Mouse (Mus musculus) c-Kit-negative CD71-positive TER-119-positive erythroid progenitor cells, embryonic 14.5 days (primary cell): ENCODE results near the gene Slc12a9.

Experiments
- DNase-seq: peaks from one replicate; pipeline ENCODE4 v3.0.0-alpha.2; 2013; ENCODE audit warnings: low read depth, low spot score

Slc12a9 gene

DNA sequence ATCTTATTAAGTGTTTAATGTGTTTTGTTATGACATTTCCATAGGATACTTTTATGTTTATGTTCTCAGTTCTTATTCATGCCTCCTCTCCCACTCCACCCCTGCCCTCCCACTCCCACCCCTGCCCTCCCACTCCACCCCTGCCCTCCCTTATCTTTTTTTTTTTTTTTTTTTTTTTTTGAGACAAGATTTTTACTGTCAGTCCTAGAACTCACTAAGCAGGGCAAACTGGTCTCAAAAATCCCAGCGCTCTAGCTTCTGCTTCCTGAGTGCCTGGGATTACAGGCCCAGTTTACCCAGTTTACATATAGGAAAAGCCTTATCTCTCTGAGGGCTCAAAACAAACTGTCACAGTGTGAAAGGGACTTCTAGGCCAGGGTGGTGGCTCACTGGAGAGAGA lies 13.0 kb upstream of the Slc12a9 start:
- no peak for DNase-seq

DNA sequence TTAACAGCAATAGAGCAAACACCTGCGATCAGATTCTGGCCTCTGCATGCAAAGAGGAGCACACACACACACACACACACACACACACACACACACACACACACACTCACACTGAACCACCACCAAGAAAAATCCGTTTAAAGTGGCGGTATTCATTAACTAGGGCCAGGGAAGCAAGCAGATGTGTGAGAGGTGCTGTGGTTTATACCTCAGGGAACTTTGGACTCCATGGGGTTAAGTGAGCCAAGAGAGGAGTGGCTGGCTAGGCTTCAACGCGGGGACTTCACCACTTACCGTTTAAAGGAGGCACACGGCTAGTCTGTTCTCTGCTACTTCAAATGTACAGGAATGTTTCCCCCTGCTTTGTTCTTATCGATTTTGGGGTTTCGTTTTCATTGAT lies 12.4 kb upstream of the Slc12a9 start:
- DNase-seq, result no peak

DNA sequence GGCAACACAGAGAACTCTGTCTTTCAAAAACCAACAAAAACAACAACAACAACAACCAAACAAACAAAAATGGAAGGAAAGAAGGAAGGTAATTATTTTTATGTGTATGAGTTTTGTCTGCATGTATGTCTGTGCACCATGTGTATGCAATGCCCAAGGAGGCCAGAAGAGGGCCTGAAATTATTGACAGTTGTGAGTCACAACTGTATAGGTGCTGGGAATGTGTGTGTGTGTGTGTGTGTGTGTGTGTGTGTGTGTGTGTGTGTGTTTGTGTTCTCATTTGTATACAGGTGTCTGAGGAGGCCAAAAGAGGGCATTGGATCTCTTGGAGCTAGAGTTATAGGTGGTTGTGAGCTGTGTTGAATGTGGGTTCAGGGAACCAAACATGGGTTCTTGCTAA lies 10.5 kb upstream of the Slc12a9 start:
- DNase-seq, result no peak

DNA sequence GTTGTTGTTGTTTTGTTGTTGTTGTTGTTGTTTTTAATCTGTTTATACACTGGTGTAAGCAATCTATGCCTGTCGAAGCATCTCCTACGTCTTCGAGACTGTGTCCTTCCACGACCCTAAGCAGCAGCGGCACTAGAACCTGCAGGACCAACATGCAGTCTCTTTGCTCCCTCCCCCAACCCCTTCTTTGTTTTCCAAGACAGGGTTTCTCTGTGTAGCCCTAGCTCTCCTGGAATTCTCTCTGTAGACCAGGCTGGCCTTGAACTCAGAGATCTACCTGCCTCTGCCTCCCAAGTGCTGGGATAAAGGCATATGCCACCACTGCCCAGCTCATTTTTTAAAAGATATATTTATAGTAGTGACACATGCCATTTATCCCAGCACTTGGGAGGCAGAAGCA lies 10.0 kb upstream of the Slc12a9 start:
- no peak for DNase-seq

DNA sequence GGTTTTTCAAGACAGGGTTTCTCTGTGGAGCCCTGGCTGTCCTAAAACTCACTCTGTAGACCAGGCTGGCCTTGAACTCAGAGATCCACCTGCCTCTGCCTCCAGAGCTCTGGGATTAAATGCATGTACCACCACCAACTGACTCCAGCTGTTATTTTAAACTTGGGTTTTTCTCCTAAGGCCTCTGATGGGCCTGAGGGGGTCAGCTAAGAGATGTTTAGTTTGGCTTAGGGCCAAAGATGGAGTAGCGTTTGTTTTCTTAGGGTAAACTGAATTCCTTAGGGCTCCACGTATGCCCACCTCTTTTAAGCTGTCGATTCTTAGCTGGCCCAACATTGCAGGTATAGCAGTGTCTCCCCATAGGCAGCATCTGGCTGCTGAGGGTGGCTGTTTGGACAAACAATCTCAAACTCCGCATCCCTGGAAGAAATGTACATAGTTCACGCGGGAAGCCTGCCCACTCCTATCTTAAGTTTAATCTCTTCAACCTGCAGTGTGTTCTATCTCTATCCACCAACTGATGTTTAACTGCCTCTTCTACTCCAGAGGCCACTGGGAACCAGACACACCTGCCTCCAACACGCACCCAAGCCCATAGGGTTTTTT lies 9.1 kb upstream of the Slc12a9 start:
- DNase-seq, result no peak

DNA sequence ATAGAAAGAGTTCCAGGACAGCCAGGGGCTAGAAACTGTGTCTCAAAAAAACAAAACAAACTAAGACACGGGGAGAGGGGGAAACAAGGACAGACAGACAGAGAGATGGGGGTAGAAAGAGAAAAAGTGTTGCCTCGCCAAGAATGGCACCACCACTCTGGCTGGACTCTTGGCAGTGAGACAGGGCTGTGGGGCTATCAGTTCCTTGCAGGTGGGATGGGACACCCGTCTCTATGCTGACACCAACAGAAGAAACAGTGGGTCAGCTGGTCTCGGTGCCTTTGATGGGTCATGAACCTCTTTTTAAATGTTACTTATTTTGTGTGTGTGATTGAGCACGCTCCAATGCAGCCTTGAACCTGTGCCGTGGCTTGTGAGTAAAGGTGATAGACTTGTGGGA lies 6.8 kb upstream of the Slc12a9 start:
- DNase-seq, result no peak

DNA sequence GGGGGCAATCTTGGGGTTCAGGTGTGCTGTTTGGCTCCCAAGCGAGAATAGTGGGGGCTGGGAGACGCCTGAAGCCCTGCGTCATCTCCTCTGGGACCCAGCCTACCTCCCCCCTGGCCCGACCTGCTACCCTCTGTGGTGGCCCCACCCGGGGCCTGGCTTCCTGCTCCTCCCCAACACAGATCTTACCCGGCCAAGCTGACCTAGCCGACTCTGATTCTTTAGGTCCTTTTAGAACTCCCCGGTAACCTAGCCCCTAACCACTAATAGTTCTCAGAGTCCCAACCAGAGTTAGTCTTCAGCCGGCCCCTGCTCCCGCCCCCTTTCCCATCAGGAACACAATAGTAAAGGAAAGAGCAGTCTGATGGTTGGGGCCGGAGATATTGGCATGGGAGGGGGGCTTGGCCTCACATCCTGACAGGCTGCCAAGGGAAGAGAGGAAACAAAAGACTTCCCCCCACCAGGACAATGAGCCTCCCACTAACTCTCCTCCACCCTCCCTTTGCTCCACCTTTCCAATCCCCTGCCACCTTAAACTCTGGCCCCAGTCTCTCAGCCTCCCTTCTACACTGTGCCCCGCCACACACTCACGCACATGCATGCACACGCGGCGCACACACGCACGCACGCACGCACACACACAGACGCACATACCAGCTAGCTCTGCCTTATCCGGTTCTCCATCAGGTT lies 6.0 kb upstream of the Slc12a9 start:
- no peak for DNase-seq

DNA sequence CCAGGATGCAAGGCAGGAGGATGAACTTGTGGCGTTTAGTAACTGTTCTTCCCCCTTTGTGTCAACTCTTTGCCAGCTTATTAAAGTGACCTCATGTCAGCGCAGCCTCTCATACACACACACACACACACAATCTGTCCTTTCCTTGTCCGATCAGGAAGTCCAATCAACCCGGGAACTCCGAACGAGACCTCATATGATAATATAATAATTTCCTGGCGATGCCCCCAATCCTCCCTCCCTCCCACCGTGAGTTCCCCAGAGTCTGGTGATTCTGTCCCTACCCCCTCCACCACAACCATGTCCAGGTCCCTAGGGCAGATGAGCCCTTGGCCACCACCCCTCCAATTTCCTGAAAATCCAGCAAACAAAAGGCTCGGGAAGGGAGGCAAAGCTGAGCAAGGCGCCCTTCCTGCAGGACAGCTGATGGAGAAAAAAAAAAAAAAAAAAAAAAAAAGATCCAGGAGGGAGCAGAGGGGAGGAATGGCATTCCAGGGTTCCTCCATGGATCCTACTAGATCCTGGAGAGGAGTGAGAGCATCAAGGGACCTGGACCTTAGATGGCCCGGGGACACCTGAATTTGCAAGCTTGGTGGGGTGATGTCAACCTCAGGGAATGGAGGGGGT lies 5.4 kb upstream of the Slc12a9 start:
- no peak for DNase-seq

DNA sequence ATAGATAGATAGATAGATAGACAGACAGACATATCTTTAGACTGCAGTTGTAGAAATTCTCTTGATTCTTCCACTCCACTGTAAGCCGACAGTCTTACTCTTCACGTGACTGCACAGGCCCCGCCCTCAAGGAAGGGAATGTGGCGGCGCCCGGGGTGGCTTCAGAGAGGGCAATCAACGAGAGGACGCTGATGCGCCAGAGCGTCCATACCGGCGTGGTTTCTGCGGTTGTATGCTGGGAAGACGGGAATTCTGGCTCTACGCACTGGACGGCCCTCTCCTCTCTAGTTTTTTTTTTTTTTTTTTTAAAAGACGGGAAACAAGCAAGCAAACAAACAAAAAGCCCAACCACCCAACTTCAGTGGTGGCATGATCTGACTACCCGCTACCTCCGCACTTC lies 4.9 kb upstream of the Slc12a9 start:
- peak; percentile 55 for DNase-seq

DNA sequence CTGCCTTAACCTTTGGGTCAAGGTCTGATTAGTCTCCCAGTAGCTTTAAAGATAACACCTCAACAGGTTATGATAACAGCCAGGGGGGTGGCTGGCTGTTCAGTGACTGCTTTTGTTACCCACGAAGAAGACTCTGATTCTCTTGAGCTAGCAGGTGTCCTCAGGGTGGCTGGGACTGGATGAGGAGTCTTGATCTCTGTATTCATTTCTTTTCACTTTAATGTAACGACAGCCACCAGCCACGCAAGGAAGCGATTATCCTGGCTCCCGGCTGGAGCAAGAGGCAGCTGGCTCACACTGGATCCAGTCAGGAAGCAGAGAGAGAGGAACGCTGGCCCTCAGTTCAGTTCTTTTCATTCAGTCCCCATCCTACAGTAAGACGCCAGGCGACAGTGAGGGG lies 3.8 kb upstream of the Slc12a9 start:
- DNase-seq, result no peak

DNA sequence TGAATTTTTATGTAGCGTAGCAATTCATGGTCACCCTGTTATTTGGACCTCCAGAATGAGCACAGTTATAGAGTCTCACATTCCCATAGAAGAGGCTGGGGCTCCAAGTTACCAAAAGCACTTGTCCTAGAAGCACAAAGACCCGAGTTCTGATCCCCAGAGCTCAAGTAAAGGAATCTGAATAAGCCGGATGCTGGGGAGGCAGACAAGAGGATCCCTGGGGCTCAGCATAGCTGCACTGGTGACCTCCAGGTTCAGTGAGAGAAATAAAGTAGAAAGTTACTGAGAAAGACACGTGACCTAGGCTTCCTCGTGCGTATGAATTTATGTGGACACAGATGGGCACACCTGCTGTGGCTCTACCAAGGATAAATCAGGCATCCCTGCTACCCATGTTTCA lies 1.7 kb upstream of the Slc12a9 start:
- DNase-seq, result no peak

DNA sequence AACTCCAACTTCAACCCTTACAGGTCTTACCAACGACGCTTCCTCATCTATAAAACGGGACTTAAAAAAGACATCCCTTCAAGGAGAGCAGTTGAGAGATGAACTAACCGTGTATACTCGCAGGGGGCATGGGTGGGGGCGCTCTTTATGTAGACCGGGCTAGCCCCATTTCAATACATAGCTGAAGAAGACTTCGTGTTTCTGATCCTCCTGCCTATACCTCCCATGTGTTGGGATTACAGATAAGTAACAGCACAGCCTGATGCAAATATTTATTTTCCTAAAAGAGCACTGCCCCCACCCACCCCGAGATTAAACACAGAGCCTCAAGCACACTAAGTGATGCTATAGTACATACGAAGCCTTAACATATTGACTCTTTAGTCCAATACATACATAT lies 920 bp upstream of the Slc12a9 start:
- DNase-seq, result no peak

DNA sequence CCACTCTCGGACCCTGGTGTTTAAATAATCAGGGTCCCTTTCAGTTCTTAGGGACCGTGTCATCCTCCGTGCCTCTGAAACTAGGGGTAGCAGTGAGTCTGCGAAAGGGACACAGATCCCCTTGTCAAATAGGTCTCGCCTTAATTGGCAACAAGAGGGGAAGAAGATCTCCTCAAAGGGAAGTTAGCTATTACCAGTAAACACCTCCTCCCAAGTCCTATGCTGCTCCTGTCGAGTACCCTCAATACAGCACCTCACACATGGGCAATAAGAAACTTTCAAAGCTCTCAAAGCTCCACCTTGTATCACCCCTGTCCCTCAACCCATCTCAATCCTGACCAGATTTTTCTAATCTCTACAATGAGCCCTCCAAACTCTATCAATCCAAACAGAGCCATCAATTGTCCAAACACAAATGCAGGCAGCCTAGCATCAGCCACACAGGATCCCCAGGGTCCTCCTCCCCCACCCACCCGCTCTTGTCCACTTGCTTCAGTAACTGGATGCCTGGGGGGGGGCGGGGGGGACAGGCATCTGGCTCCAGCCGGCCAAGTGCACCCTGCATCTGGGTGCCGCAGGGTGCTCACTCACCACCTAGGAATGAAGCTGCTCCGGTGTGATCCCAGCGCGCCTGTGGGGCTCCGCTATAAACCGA lies 413 bp downstream of the Slc12a9 start:
- DNase-seq, result no peak

DNA sequence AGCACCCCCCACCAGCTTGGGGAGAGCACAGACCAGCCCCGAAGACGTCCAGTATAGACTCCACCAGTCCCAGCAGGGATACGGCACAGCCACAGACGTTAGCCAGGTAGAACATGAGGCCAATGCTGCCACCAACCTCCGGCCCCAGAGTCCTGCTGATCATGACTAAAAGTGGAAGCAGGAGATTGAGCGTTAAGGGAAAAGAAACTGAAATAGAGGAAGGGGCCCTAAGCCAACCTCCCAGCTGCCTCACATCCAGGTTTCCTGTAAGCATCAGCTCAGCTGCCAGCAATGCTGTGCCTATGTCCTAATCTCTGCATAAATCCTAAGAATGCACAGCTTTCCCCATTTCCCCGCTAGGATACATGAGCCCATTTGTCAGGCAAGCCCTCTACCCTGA lies 2.5 kb downstream of the Slc12a9 start:
- DNase-seq, result no peak

DNA sequence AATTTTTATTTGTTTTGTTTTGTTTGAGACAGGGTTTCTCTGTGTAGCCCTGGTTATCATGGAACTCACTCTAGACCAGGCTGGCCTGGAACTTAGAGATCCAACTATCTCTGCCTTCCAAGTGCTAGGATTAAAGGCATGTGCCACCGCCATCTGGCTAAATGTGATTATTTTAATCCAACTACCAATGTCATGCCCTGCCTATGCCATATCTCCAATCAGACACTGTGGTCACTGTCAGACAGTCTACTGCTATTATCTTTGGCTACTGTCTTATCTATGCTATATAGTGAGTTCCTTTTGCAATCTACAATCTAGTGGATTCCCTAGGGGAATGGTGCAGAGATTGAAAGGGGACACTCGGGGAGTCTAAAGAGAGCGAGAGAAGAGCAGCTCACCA lies 12.4 kb downstream of the Slc12a9 start:
- no peak for DNase-seq

DNA sequence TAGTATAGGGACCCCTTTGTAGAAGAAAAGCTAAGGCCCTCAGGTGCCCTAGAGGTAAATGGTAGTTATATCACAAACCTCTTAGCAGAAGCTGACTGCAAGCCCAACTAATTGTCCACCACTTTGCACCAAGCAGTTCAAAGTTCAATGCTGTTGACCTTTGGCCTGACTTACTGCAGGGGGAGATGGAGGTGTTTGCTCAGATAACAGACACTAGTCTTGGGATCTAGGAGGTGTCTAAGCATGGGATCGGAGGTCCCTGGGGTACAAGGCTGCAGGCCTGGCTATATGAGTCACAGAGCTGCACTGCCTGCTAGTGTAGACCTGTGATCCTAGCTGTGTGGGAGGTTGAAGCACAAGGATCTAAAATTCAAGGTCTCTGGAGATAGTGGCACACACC lies 14.8 kb downstream of the Slc12a9 start:
- DNase-seq, result no peak

DNA sequence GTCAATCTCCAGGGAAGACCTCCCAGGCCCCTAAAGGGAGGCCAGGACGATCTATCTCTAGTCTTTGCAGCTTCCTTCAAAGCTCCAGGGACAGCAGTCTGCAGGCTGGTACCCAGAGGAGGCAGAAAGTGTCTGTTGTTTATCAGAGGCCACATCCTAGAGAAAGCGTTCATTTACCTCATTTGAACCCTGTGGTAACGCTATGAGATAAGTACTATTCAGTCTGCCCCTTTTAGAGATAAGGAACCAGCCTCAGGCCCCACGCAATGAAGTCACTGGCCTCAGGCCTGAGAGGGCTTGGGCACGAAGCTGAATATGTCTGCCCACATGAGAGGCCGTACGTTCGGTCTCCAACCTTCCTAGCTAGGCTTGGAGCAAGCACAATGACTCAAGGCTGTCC lies 16.0 kb downstream of the Slc12a9 start:
- no peak for DNase-seq

DNA sequence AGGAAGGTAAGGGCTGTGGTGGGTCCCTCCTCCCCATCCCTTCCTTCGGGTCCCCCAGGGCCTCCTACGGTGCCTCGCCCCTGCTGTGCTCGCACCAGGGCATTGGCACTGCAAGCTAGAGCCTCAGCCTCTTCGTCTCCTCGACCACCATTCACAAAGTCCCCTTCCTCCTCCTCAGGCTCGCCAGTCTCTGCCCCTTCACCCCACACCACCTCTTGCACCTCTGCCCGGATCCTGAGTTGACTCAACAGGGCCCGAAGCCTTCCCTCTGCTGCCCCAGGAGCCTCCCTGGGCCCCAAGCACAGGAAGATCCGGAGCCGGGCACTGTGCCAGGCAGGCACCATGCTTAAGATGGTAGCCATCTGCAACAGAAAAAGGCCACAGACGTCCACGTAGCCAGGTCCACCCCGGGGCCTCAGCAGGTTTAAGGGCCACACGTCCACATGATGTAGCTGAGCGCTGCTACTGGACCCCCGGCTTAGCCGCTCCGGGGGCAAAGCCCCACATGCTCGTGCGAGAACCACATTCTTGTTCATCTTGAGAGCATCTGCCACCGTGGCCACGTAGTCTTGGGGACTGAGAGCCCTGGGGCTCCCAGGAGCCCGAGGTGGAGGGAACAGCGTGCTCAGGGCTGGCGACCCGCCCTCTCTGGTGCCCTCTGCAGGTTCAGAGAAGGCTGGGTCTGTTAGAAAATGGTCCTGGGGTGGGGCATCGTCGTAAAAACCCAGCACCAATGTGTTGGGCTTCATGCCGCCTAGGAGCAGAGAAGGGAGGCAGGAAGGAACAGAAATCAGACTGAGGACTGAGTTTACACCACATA lies 18.1 kb downstream of the Slc12a9 start:
- no peak for DNase-seq

DNA sequence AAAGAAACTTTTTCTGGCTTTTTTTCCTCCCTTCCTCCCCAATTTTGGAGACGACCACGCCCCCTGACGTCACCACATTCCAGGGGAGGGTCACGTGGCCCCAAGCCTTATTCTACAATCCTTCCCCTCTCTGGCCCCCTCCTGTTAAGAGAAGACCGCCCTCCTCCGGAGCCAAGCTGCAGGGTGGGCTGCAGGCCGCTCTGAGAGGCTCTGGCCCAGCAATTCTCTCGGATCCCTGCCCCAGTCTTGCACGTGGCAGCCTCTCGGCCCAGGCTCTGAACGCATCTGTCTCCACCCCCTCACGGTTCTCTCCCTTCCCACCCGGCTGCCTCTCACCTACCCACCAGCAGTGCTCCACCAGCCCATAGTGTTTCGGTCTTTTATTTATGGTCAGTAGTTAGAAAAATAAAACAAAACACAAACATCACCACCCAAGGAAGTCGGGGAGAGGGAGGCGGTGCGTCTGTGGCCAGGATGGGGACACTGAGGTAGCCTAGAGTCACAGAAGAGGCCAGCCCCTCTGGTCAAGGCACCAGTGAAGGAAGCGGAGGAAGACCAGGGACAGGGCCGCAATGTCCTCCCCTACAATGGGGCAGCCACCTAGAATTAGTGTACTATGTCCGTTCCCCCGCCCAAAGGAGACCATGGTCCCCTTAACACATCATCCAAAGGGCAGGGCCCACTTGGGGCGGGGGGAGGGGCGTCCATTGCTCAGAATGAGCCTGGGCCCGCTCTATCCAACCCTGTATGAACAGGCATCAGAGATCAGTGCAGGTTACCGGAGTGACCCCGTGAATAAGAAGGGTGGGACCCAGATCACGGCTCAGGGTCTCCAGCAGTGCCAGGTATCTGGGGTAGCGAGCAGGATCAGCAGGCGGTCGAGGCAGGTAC lies 19.0 kb downstream of the Slc12a9 start, which contains the start of gene Trip6:
Gene Trip6, minus strand, starts transcription at position 212 of the 891 bp plus-strand sequence.
- DNase-seq, result no peak

DNA sequence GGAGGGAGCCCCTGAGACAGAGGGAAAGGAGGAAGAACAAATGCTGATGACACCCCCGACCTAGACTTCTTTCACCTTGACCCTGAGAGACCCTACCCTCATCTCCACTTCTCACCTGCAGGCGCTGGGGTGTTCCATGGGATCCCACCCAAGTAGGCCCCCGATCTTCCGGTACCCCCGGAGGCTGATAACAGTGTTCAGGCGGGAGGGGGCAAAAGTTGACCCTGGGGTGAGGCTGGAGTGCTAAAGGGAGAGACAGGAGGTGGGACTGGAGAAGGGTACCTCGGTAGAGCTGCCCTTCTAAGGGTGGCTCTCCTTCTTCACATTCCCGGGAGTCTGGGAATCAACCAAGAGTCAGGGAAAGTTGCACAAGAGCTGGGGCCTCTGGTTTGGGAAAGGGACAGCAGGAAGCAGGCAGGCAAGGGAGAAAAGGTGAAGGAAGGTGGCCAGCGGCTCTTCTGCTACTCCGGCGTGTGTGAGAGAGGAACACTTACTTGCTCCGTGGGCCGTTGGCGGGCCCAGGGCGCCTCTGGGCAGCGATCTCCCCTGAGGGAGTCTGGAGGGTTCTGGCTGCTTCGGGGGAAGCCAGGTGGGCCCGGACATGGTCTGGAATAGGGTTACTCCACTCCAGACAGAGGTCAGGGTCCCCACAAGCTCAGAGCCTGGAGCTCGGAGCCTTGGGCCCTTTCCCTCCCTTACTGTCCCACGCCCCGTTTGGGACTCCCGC lies 19.8 kb downstream of the Slc12a9 start:
- no peak for DNase-seq
